Mouse (Mus musculus): Measurements from ENCODE around the gene Xrn1. TPM values are rescaled to one million over a fixed set of nuclear protein-coding genes. Genes with fewer than 3 reads are reported as not detected.
"Not testable (repeated sequence)": the region's sequence is repeated elsewhere in the genome, so short reads cannot be mapped to it uniquely, and the experiment has no call there.

Gene Xrn1
- polyA plus RNA-seq (2015; fragmentation: Nextera tagmentation; extraction: Ambion mirVana) = 14.8 and 15.3 TPM in 2 replicates

DNA sequence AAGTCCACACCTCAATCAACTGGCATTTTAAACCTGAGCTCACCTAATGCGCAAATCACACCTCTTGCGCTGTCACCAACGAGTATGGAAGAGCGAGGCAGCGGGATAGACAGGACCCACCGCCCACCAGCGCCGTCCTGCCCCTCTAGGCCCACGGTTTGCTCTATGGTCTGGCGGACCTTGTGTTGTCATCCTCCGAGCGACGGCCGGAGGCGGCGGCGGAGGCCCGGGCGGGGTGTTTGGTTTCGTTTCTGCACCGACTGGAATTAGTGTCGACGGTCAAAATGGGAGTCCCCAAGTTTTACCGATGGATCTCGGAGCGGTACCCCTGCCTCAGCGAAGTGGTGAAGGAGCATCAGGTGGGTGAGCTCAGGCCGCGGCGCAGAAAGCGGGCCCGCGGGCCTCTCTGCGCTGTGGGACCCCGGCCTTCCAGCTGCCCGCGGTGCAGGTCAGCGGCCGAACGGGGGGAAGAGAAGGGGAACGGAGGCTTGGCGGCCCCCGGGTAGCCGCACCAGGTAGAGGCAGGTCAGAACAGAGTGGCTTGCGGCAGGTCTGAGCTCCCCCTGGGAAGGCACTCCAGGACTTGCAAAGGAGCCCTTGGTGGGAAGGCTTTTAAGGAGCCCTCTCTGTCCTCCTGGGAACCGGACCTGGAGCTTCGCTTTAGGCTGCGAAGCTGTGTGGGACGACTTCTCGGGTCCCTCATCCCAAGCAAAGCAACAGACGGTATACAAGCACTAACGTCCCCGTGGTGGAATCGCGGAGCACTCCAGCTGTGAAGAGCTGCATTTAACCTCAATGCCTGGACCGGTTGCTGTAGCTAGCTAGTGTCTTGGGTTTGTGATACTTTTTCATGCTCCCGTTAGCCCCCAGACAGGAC, at the start of gene Xrn1:
Gene Xrn1, plus strand, starts transcription at position 176 of the 877 bp plus-strand sequence.
- ATAC-seq (ENCODE audit: insufficient read depth, low FRiP score, low read depth) = peak; percentile 98
- H3K27ac ChIP-seq = peak within 1 kb of the TSS; percentile 94
- H3K9me3 ChIP-seq = no peaks in the 10 kb centered on the region
- 0 out of 2 replicates have a peak, but pooled peaks cover 3% of the 10 kb centered on the region for H3K4me1 ChIP-seq
- H3K9ac ChIP-seq = peak within 1 kb of the TSS; percentile 98
- H3K36me3 ChIP-seq = no peaks in the 10 kb centered on the region
- peak within 1 kb of the TSS; percentile 98 for H3K4me3 ChIP-seq (replicated peaks)
- no peaks in the 10 kb centered on the region for H3K27me3 ChIP-seq (replicated peaks)
- H3K4me2 ChIP-seq = peak within 1 kb of the TSS; percentile 68
- WGBS = under 1% methylated on average over 57 of the region's 57 CpGs

GRCm38 (mm10) chr9:95932855-95933254, 21.7 kb upstream of the Xrn1 start:
- no peak for ATAC-seq (ENCODE audit: insufficient read depth, low FRiP score, low read depth)

GRCm38 (mm10) chr9:95953658-95954057, 902 bp upstream of the Xrn1 start:
- H3K4me3 ChIP-seq (replicated peaks) = no peak overlapping the region
- no peaks in the 10 kb centered on the region for H3K9me3 ChIP-seq
- 0 out of 2 replicates have a peak, but pooled peaks cover 3% of the 10 kb centered on the region for H3K4me1 ChIP-seq
- no peak overlapping the region for H3K9ac ChIP-seq
- no peaks in the 10 kb centered on the region for H3K27me3 ChIP-seq (replicated peaks)
- no peak overlapping the region for H3K27ac ChIP-seq
- ATAC-seq (ENCODE audit: insufficient read depth, low FRiP score, low read depth) = no peak
- H3K36me3 ChIP-seq = no peaks in the 10 kb centered on the region
- 75% methylated on average over 4 of the region's 4 CpGs for WGBS
- peak overlapping the region; percentile 67; the same call in 1 of the 2 replicates for H3K4me2 ChIP-seq

More at GRCm38 (mm10) chr9:95932855-95933254, 21.7 kb upstream of the Xrn1 start:
- Histone ChIP-seq H3K27ac (no peak overlapping the region), H3K4me1 (no peaks in the 10 kb centered on the region), H3K27me3 (replicated peaks) (no peaks in the 10 kb centered on the region), H3K4me2 (no peak overlapping the region), H3K36me3 (peaks cover 10% of the 10 kb centered on the region; the same call in 1 of the 2 replicates), H3K9me3 (no peaks in the 10 kb centered on the region), H3K4me3 (replicated peaks) (no peak overlapping the region), H3K9ac (no peak overlapping the region)

DNA sequence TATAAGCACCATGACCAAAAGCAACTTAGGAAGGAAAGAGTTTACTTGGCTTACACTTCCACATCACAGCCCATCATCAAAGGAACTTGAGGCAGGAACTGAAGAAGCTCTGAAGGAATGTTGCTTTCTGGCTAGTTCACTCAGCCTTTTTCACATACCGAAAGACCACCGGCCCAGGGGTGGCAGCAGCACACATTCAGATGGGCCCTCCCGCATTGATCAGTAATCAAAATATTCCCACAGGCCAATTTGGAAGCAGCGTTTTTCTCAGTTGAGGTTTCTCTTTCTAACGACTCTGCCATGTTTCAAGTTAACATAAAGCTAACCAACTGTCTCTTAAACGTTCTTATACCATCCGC, 355 bp upstream of the Xrn1 start:
- H3K9me3 ChIP-seq = no peaks in the 10 kb centered on the region
- peak overlapping the region; percentile 94; the same call in 1 of the 2 replicates for H3K27ac ChIP-seq
- H3K36me3 ChIP-seq = no peaks in the 10 kb centered on the region
- H3K4me1 ChIP-seq = 0 out of 2 replicates have a peak, but pooled peaks cover 3% of the 10 kb centered on the region
- H3K27me3 ChIP-seq (replicated peaks) = no peaks in the 10 kb centered on the region
- WGBS = 0% methylated on average over 7 of the region's 7 CpGs
- H3K4me3 ChIP-seq (replicated peaks) = peak overlapping the region; percentile 98
- peak overlapping the region; percentile 67 for H3K4me2 ChIP-seq
- H3K9ac ChIP-seq = peak overlapping the region; percentile 98; the same call in 1 of the 2 replicates
- peak; percentile 18; the same call in 1 of the 2 replicates for ATAC-seq (ENCODE audit: insufficient read depth, low FRiP score, low read depth)

- Histone ChIP-seq H3K27ac (no peak overlapping the region), H3K4me3 (replicated peaks) (no peak overlapping the region), H3K9ac (no peak overlapping the region), H3K27me3 (replicated peaks) (no peaks in the 10 kb centered on the region), H3K4me1 (0 out of 2 replicates have a peak, but pooled peaks cover 3% of the 10 kb centered on the region), H3K9me3 (no peaks in the 10 kb centered on the region), H3K4me2 (no peak overlapping the region), H3K36me3 (no peaks in the 10 kb centered on the region)
- WGBS = 83% methylated on average over 2 of the region's 2 CpGs
- no peak for ATAC-seq (ENCODE audit: insufficient read depth, low FRiP score, low read depth)
These were observed 3.1 kb downstream of the Xrn1 start for GRCm38 (mm10) chr9:95957611-95958010.

GRCm38 (mm10) chr9:95958041-95958730, 3.6 kb downstream of the Xrn1 start:
- 88% methylated on average over 7 of the region's 7 CpGs for WGBS
- Histone ChIP-seq H3K9me3 (no peaks in the 10 kb centered on the region), H3K9ac (no peak overlapping the region), H3K4me1 (0 out of 2 replicates have a peak, but pooled peaks cover 3% of the 10 kb centered on the region), H3K27me3 (replicated peaks) (no peaks in the 10 kb centered on the region), H3K4me2 (no peak overlapping the region), H3K36me3 (no peaks in the 10 kb centered on the region), H3K4me3 (replicated peaks) (no peak overlapping the region), H3K27ac (no peak overlapping the region)
- ATAC-seq (ENCODE audit: insufficient read depth, low FRiP score, low read depth) = no peak

- H3K4me2 ChIP-seq; H3K36me3 ChIP-seq; H3K4me3 ChIP-seq (replicated peaks); H3K9me3 ChIP-seq; H3K4me1 ChIP-seq; H3K9ac ChIP-seq; H3K27ac ChIP-seq; H3K27me3 ChIP-seq (replicated peaks); ATAC-seq (ENCODE audit: insufficient read depth, low FRiP score, low read depth): not testable (repeated sequence)
- WGBS = 88% methylated on average over 2 of the region's 2 CpGs
These were observed 4.2 kb downstream of the Xrn1 start for GRCm38 (mm10) chr9:95958731-95959105.

GRCm38 (mm10) chr9:95959246-95959645, 4.7 kb downstream of the Xrn1 start:
- 80% methylated on average over 6 of the region's 6 CpGs for WGBS
- Histone ChIP-seq H3K9me3 (no peaks in the 10 kb centered on the region), H3K27ac (no peak overlapping the region), H3K36me3 (no peaks in the 10 kb centered on the region), H3K9ac (no peak overlapping the region), H3K4me1 (no peaks in the 10 kb centered on the region), H3K4me2 (no peak overlapping the region), H3K27me3 (replicated peaks) (no peaks in the 10 kb centered on the region), H3K4me3 (replicated peaks) (no peak overlapping the region)
- no peak for ATAC-seq (ENCODE audit: insufficient read depth, low FRiP score, low read depth)

DNA sequence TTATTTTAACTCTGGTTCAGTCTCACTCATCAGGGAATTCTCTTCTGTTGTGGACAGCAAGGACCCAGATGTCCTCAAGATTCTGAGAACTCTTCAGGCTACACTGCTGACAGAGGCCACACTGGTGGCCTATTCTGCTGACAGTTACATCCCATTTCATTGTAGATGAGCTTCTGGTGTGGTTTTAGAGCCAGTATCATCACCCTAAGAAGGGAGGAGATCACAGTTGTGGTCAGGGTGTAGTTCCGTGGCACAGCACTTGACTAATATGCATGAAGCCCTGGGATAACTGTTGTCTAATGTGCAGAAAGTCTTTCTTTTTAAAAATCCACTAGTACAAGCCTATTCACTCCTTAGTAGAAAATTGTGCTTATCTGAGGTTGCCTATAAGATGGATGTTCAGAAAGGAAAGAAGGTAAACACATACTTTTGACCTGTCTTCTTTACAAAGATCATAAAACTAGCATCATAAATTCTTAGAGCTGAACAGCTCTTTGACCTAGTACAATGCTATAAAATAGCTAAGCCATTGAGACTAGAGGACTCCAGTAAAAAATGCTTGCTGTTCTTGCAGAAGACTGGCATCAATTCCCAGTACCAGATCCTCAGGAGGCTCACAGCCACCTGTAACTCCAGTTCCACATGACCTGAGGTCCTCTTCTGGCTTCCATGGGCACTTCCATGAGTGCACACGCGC, 5.3 kb downstream of the Xrn1 start:
- Histone ChIP-seq H3K4me3 (replicated peaks) (no peak overlapping the region), H3K36me3 (no peaks in the 10 kb centered on the region), H3K4me1 (no peaks in the 10 kb centered on the region), H3K4me2 (no peak overlapping the region), H3K9me3 (no peaks in the 10 kb centered on the region), H3K27ac (no peak overlapping the region), H3K9ac (no peak overlapping the region), H3K27me3 (replicated peaks) (no peaks in the 10 kb centered on the region)
- no peak for ATAC-seq (ENCODE audit: insufficient read depth, low FRiP score, low read depth)
- WGBS = 87% methylated on average over 3 of the region's 3 CpGs

GRCm38 (mm10) chr9:95961058-95961457, 6.5 kb downstream of the Xrn1 start:
- Histone ChIP-seq H3K9ac (no peak overlapping the region), H3K4me3 (replicated peaks) (no peak overlapping the region), H3K27ac (no peak overlapping the region), H3K27me3 (replicated peaks) (no peaks in the 10 kb centered on the region), H3K4me2 (no peak overlapping the region), H3K36me3 (no peaks in the 10 kb centered on the region), H3K9me3 (no peaks in the 10 kb centered on the region), H3K4me1 (no peaks in the 10 kb centered on the region)
- no peak for ATAC-seq (ENCODE audit: insufficient read depth, low FRiP score, low read depth)

DNA sequence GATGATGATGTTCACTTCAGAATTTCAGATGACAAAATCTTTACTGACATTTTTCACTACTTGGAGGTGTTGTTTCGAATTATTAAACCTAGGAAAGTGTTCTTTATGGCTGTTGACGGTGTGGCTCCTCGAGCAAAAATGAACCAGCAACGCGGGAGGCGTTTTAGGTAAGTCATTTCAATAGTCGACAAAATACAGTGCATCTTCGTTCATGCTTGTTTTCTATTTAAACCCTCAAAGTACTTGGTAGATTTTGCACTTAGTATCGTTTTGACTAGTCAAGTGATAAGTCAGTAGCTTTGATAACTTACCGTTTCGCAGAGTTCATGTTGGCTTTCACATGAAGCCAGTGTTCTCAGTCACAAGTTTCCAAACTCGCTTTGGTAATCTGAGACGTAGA, 9.5 kb downstream of the Xrn1 start:
- 96% methylated on average over 13 of the region's 13 CpGs for WGBS
- H3K27me3 ChIP-seq (replicated peaks) = no peaks in the 10 kb centered on the region
- ATAC-seq (ENCODE audit: insufficient read depth, low FRiP score, low read depth) = no peak

More for the DNA sequence above, 9.5 kb downstream of the Xrn1 start:
- no peak overlapping the region for H3K9ac ChIP-seq
- H3K9me3 ChIP-seq = no peaks in the 10 kb centered on the region
- H3K36me3 ChIP-seq = peaks cover 6% of the 10 kb centered on the region; the same call in 1 of the 2 replicates
- H3K4me2 ChIP-seq = no peak overlapping the region
- H3K27ac ChIP-seq = no peak overlapping the region
- H3K4me1 ChIP-seq = no peaks in the 10 kb centered on the region
- no peak overlapping the region for H3K4me3 ChIP-seq (replicated peaks)

Data from stomach, embryonic 15.5 days (tissue).